8 mouse cellular contexts compared by ENCODE assay signal in the genomic region with DNA sequence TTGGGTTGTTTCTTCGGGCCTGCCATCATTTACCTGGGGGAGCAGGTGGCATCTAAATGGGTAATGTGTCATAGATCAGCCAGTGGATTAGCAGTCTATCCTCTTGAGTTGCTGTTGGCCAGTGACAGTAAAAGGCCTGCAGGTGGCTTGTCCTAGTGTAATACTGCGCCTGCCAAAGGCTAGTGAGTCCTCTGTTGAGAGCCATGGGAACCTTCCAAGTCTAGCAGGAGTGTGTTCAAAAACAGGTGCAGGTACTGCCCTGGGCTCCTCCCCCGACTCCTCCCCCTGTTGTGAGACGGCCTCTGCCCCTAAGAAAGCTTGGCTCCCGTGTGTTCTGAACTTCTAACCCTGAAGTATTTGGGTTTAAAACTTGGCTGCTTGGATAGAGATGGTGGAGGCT. TPM values are rescaled to one million over a fixed set of nuclear protein-coding genes. Genes with fewer than 3 reads are reported as not detected.
DNase-seq lines count a peak whose midpoint lies in the region; ATAC-seq and TF ChIP-seq lines count a peak whose summit lies in the region.

No protein-coding gene starts in this region.

- no peak overlapping the region for H3K27ac ChIP-seq in midbrain, embryonic 11.5 days (ENCODE audit: low read depth, low read length)
- H3K27ac ChIP-seq in thymus, adult 2 months (ENCODE audit: control insufficient read depth, insufficient read depth, low read length), result no peak overlapping the region

- H3K9me3 ChIP-seq in midbrain, embryonic 11.5 days (ENCODE audit: control insufficient read depth, low read length), result peaks cover 5% of the 10 kb centered on the region; the same call in 1 of the 2 replicates

- peak overlapping the region; percentile 94 for H3K4me2 ChIP-seq in midbrain, embryonic 11.5 days

- DNase-seq in lung, adult 2 months, result no peak
- DNase-seq in lung, postnatal 14 days, result no peak
- DNase-seq in fat pad, adult 2 months (ENCODE audit: extremely low read depth, low read depth, low spot score), result peak; percentile 96
- DNase-seq in kidney, adult 9 months, result peak; percentile 91
- peak; percentile 89 for DNase-seq in midbrain, embryonic 11.5 days (ENCODE audit: low spot score, missing footprints)
- no peak for DNase-seq in urinary bladder, adult 18-20 months (ENCODE audit: low spot score in 2 of 2)
- DNase-seq in thymus, adult 2 months, result no peak
- DNase-seq in spleen, postnatal 36 days (ENCODE audit: low spot score in 2 of 2), result no peak

- H3K27me3 ChIP-seq in midbrain, embryonic 11.5 days (ENCODE audit: control insufficient read depth, insufficient read depth, low read length), result no peaks in the 10 kb centered on the region
- H3K27me3 ChIP-seq in thymus, adult 2 months (ENCODE audit: control insufficient read depth, insufficient read depth, low read length), result peaks cover 6% of the 10 kb centered on the region

- no peak for TF ChIP-seq CTCF in lung, adult 2 months (IDR thresholded peaks at IDR 0.05; ENCODE audit: insufficient read depth, low read length)
- TF ChIP-seq CTCF in thymus, adult 2 months (IDR thresholded peaks at IDR 0.05; ENCODE audit: borderline replicate concordance, control insufficient read depth, extremely low read depth, insufficient read depth, low read length, poor library complexity), result no peak

- no peak for TF ChIP-seq POLR2A in lung, adult 2 months (IDR thresholded peaks at IDR 0.05; ENCODE audit: borderline replicate concordance, extremely low read depth, low read depth, low read length)
- TF ChIP-seq POLR2A in thymus, adult 2 months (IDR thresholded peaks at IDR 0.05; ENCODE audit: control insufficient read depth, extremely low read depth, insufficient read depth, low read length, poor library complexity), result no peak

- peaks cover 9% of the 10 kb centered on the region; the same call in 1 of the 2 replicates for H3K4me1 ChIP-seq in lung, adult 2 months (ENCODE audit: control insufficient read depth, insufficient read depth, low read length)
- H3K4me1 ChIP-seq in midbrain, embryonic 11.5 days (ENCODE audit: control insufficient read depth, insufficient read depth, low read length), result peaks cover 15% of the 10 kb centered on the region
- H3K4me1 ChIP-seq in thymus, adult 2 months (replicated peaks; ENCODE audit: control insufficient read depth, insufficient read depth, low read length), result no peaks in the 10 kb centered on the region

- ATAC-seq in midbrain, embryonic 11.5 days (ENCODE audit: low FRiP score), result no peak

- H3K9ac ChIP-seq in midbrain, embryonic 11.5 days (ENCODE audit: low read length), result peak overlapping the region; percentile 83; the same call in 1 of the 2 replicates

- H3K36me3 ChIP-seq in midbrain, embryonic 11.5 days (ENCODE audit: control insufficient read depth, insufficient read depth, low read length), result no peaks in the 10 kb centered on the region
- no peaks in the 10 kb centered on the region for H3K36me3 ChIP-seq in thymus, adult 2 months (ENCODE audit: control insufficient read depth, insufficient read depth, low read length)

- peak overlapping the region; percentile 95 for H3K4me3 ChIP-seq in lung, adult 2 months (replicated peaks; ENCODE audit: extremely low read depth, low read depth, low read length)
- H3K4me3 ChIP-seq in midbrain, embryonic 11.5 days (ENCODE audit: low read depth, low read length), result peak overlapping the region; percentile 82
- H3K4me3 ChIP-seq in thymus, adult 2 months (ENCODE audit: control insufficient read depth, insufficient read depth, low read length), result no peak overlapping the region

- WGBS in lung, adult 2 months, result 26% methylated on average over 5 of the region's 5 CpGs
- 26% methylated on average over 5 of the region's 5 CpGs for WGBS in midbrain, embryonic 11.5 days
- 58% methylated on average over 5 of the region's 5 CpGs for WGBS in thymus, adult 2 months

RNA-seq across cellular contexts. Expression of a gene that starts 1.9 kb away (rescaled TPM):
- polyA plus RNA-seq in lung, adult 2 months (2012; rRNA removed), result 24.1 and 28.0 TPM in 2 replicates
- 28.6 and 33.6 TPM in 2 replicates for polyA plus RNA-seq in midbrain, embryonic 11.5 days (2014; fragmentation: Nextera tagmentation; extraction: Ambion mirVana)
- polyA plus RNA-seq in thymus, adult 2 months (2012; rRNA removed), result 3.9 and 4.3 TPM in 2 replicates

Comparison
In these comparisons a context has a peak if more than half of its experiments do, and no peak if none do; other contexts are left out.
1. DNase-seq: peak in fat pad, adult 2 months (single experiment), kidney, adult 9 months (single experiment) and midbrain, embryonic 11.5 days (single experiment); none in lung, adult 2 months (single experiment), lung, postnatal 14 days (single experiment), urinary bladder, adult 18-20 months (0 of 2), thymus, adult 2 months (single experiment) and spleen, postnatal 36 days (0 of 2).